Mouse (Mus musculus) G1E (cell line): Measurements from ENCODE around the gene Cfap46. TPM values are rescaled to one million over a fixed set of nuclear protein-coding genes. Genes with fewer than 3 reads are reported as not detected.

Experiments
- ATAC-seq: 2 replicates; pipeline ENCODE4 v1.8.0; 2016; ENCODE audit warnings: mild to moderate bottlenecking; ENCODE audit not compliant: insufficient number of reproducible peaks, poor library complexity, low FRiP score, severe bottlenecking; ENCODE audit errors: extremely low read depth
- DNase-seq: peaks from one replicate; pipeline ENCODE4 v3.0.0; 2012; ENCODE audit warnings: low spot score
- H3K27me3 ChIP-seq: 2 replicates; pipeline ENCODE4 v1.6.1; 2012; ENCODE audit warnings: mild to moderate bottlenecking, low read length, inconsistent platforms; ENCODE audit not compliant: insufficient read depth
- H3K36me3 ChIP-seq: replicated peaks from 2 replicates; pipeline ENCODE3; 2012; ENCODE audit warnings: mild to moderate bottlenecking, inconsistent platforms
- H3K4me1 ChIP-seq: 2 replicates; pipeline ENCODE4 v1.6.1; 2012; ENCODE audit warnings: low read depth, low read length, inconsistent platforms, mixed read lengths; ENCODE audit not compliant: insufficient read depth
- H3K4me3 ChIP-seq: 2 replicates; pipeline ENCODE4 v1.5.1; 2012; ENCODE audit warnings: low read depth, mild to moderate bottlenecking, inconsistent platforms, low read length, moderate library complexity, mixed read lengths
- H3K9me3 ChIP-seq: replicated peaks from 2 replicates; pipeline ENCODE4 v1.6.1; 2012; ENCODE audit warnings: inconsistent platforms
- CTCF ChIP-seq: IDR thresholded peaks from 2 replicates; pipeline ENCODE4 v1.5.1; 2012; ENCODE audit warnings: low read depth, low read length, inconsistent platforms, mixed read lengths
- GATA1 ChIP-seq: IDR thresholded peaks from 2 replicates; pipeline ENCODE4 v1.6.1; 2012; ENCODE audit warnings: borderline replicate concordance, low read length, inconsistent platforms, mixed read lengths
- GATA2 ChIP-seq: IDR thresholded peaks from 2 replicates; pipeline ENCODE4 v1.6.1; 2012; ENCODE audit warnings: low read depth, low read length, inconsistent platforms, borderline replicate concordance
- POLR2AphosphoS5 ChIP-seq: IDR thresholded peaks from 2 replicates; pipeline ENCODE4 v1.6.1; 2012; ENCODE audit warnings: low read depth, low read length, inconsistent platforms; ENCODE audit not compliant: insufficient replicate concordance
- TAL1 ChIP-seq: conservative IDR thresholded peaks from 2 replicates; pipeline ENCODE4 v1.6.1; 2012; ENCODE audit warnings: low read depth, low read length, inconsistent platforms, mixed read lengths
- polyA plus RNA-seq: library from polyadenylated mRNA; stranded (reverse); fragments of >175 nt; gene quantifications from 2 replicates; pipeline ENCODE4 v1.2.3, GENCODE M21; 2012
- total RNA-seq, 2 experiments: library from RNA; stranded (forward) in 1 of 2; stranded (reverse) in 1 of 2; fragments of 200-1000 nt in 1 of 2; fragments of >200 nt in 1 of 2; fragmentation: Nextera tagmentation in 1 of 2; gene quantifications; 2 replicates each; pipeline ENCODE4 v1.2.3; 2014 to 2017

Cfap46 gene
- total RNA-seq (2014; fragmentation: Nextera tagmentation) (not detected in 2 replicates), total RNA-seq (2017) (not detected in 2 replicates), polyA plus RNA-seq (not detected in 2 replicates)

DNA sequence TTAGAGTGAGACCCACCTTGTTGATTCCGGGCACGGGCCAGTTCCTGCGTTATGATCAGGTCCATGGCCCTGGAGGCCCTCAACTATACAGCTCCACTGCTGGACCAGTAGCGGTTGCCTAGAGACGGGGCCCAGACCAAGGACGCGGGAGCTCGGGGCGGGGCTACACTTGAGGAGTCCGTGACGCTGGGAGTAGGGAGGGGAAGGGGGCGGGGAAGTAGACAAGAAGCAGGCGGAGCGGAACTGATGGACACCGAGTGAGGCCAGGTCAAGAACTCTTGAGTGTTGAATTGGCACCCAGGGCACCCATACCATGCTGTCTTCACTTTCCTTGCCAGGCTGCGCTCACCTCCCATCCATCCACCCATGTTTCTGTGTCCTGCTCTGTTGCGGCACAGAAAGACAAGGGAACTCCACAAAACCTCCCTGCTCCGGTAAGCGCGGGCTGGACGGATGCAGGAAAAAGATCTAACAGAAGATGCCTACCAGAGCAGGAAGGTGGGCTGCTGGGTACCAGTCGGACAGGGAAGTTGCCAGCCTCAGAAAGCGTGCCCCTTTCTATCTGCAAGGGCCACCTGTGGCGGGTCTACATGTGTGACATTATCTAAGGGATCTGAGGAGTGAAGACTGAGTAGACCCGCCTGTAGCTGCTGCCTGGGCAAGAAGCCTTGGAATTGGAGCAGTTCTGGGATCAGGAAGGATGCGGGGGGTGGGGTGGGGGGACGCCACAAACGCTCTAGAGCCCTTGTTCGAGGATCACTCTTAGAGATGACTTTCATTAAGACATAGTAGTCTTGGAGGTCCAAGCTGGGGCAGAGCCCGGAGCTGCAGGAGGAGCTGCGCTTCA, at the start of gene Cfap46:
Gene Cfap46, minus strand, starts transcription at position 112 of the 847 bp plus-strand sequence.
- peaks cover 50% of the 10 kb centered on the region for H3K9me3 ChIP-seq
- peaks cover 8% of the 10 kb centered on the region for H3K4me1 ChIP-seq
- TF ChIP-seq CTCF = no peak
- no peak for TF ChIP-seq GATA1
- no peak for TF ChIP-seq GATA2
- no peak for TF ChIP-seq POLR2AphosphoS5
- TF ChIP-seq TAL1 = no peak
- ATAC-seq = peak; percentile 64
- peaks cover 10% of the 10 kb centered on the region for H3K27me3 ChIP-seq
- peak; percentile 33 for DNase-seq
- no peaks in the 10 kb centered on the region for H3K36me3 ChIP-seq
- peak within 1 kb of the TSS; percentile 65 for H3K4me3 ChIP-seq

DNA sequence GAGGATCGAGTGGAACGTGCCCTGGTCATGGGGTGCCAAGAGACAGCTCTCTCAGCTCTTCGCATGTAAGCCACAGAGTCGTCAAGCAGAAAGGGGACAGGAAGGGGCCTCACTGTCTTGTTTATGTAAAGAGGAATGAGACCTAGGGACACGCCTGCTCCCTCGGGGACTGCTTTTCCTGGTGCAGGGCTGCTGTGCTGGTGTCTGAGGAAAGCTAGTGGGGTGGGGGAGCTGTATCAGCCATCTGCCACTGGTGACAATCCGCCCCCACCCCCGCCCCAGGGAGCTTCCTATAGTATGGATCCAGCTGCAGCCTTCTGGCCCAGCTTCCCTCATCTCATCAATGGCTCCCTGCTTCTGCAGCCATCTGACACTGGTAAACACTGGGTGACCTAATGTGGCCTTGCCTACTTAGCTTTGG, 47.7 kb upstream of the Cfap46 start:
- peaks cover 7% of the 10 kb centered on the region; the same call in 1 of the 2 replicates for H3K27me3 ChIP-seq
- H3K4me1 ChIP-seq = peaks cover 4% of the 10 kb centered on the region; the same call in 1 of the 2 replicates
- DNase-seq (no peak), ATAC-seq (no peak)
- TF ChIP-seq POLR2AphosphoS5 = no peak
- no peak for TF ChIP-seq CTCF
- no peak for TF ChIP-seq GATA2
- TF ChIP-seq GATA1 = no peak
- no peak for TF ChIP-seq TAL1
- no peak overlapping the region for H3K4me3 ChIP-seq
- H3K36me3 ChIP-seq = no peaks in the 10 kb centered on the region
- peaks cover 42% of the 10 kb centered on the region for H3K9me3 ChIP-seq

DNA sequence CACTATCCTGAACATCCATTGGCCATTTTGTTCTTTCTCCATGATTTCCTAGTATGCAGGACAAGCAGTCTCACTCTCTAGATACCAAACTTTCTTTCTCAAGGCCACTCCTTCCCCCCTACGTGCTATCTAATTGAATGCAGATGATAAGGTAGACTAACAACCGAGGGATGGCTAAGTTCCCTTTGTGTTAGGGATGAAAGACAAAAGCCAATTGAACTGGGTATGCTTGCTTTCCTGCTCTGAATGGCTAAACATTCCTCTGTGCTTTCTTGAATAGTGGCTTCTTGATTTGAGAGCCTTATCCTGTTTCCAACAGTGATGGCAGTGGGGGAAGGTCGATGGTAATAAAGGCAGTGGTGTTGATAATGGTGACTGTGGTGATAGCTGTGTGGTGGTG, 43.5 kb upstream of the Cfap46 start:
- no peak for ATAC-seq

GRCm38 (mm10) chr7:139725641-139726040, 42.0 kb upstream of the Cfap46 start:
- no peak for TF ChIP-seq GATA2
- Histone ChIP-seq H3K27me3 (peaks cover 14% of the 10 kb centered on the region; the same call in 1 of the 2 replicates), H3K4me1 (no peaks in the 10 kb centered on the region), H3K9me3 (peaks cover 35% of the 10 kb centered on the region), H3K4me3 (no peak overlapping the region), H3K36me3 (no peaks in the 10 kb centered on the region)
- ATAC-seq = no peak
- DNase-seq = no peak

More for the DNA sequence above, 43.5 kb upstream of the Cfap46 start:
- H3K4me3 ChIP-seq = no peak overlapping the region
- no peak for DNase-seq
- peaks cover 9% of the 10 kb centered on the region; the same call in 1 of the 2 replicates for H3K27me3 ChIP-seq
- TF ChIP-seq CTCF = no peak
- TF ChIP-seq POLR2AphosphoS5 = no peak
- no peak for TF ChIP-seq TAL1
- TF ChIP-seq GATA1 = no peak
- TF ChIP-seq GATA2 = no peak
- H3K9me3 ChIP-seq = peaks cover 40% of the 10 kb centered on the region
- no peaks in the 10 kb centered on the region for H3K36me3 ChIP-seq
- H3K4me1 ChIP-seq = peaks cover 4% of the 10 kb centered on the region; the same call in 1 of the 2 replicates

- no peak overlapping the region for H3K4me3 ChIP-seq
- no peaks in the 10 kb centered on the region for H3K4me1 ChIP-seq
- no peaks in the 10 kb centered on the region for H3K36me3 ChIP-seq
- DNase-seq = no peak
- peaks cover 35% of the 10 kb centered on the region for H3K9me3 ChIP-seq
- TF ChIP-seq POLR2AphosphoS5 (no peak), TAL1 (no peak)
- peaks cover 17% of the 10 kb centered on the region; the same call in 1 of the 2 replicates for H3K27me3 ChIP-seq
- no peak for ATAC-seq
Observed at GRCm38 (mm10) chr7:139723986-139724385, 40.4 kb upstream of the Cfap46 start.

DNA sequence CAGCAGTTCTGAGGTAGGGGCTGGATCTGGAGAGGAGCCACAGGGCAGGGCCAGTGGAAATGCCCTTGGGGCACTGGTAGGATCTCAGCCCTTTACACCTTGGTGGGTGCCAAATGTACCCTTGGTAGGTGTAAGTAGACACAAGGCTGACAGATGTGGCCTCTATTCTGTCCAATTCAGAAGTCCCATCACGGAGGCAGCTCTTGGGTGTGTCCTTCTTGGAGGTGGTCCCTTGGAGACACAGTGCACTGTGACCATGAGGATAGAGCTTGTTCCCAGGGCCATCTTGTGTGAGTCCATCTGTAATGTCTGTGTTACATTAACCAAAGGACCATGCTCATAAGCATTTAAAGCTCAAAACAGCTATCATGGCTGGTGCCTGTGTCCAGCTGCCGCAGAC, 37.6 kb upstream of the Cfap46 start:
- Histone ChIP-seq H3K36me3 (no peaks in the 10 kb centered on the region), H3K9me3 (peaks cover 34% of the 10 kb centered on the region), H3K27me3 (peaks cover 17% of the 10 kb centered on the region; the same call in 1 of the 2 replicates), H3K4me1 (no peaks in the 10 kb centered on the region), H3K4me3 (no peak overlapping the region)
- TF ChIP-seq TAL1 (no peak), CTCF (no peak), POLR2AphosphoS5 (no peak), GATA1 (no peak), GATA2 (no peak)
- DNase-seq = no peak
- no peak for ATAC-seq
